Mouse (Mus musculus) liver, postnatal 0 days (tissue): Measurements from ENCODE around the gene Mylk.

Experiments used
- CTCF ChIP-seq: sonication (generic); IDR thresholded peaks from 2 replicates; pipeline ENCODE4 v1.5.1; 2016; ENCODE audit warnings: antibody characterized with exemption, low read depth
- EP300 ChIP-seq: IDR thresholded peaks from 2 replicates; pipeline ENCODE4 v1.6.1; 2016; ENCODE audit warnings: antibody characterized with exemption, low read depth, mild to moderate bottlenecking

- TF ChIP-seq CTCF (no peak), EP300 (peak; percentile 28; the same call in 1 of the 2 replicates)
Observed at GRCm38 (mm10) chr16:34847638-34848037, 102.6 kb downstream of the Mylk start.
